Mouse (Mus musculus) retina, postnatal 1 day (tissue): ENCODE results near the gene Cela2a.
A peak's percentile ranks its signal among the peaks of the same experiment; 100 is the strongest.
"Not testable (repeated sequence)": the region's sequence is repeated elsewhere in the genome, so short reads cannot be mapped to it uniquely, and the experiment has no call there.

Experiments
- DNase-seq: peaks from one replicate; pipeline ENCODE4 v3.0.0-alpha.2; 2012

Cela2a gene

GRCm38 (mm10) chr4:141796356-141796755 is 29.6 kb downstream of the Cela2a start:
- no peak for DNase-seq

GRCm38 (mm10) chr4:141794152-141794535 is 31.8 kb downstream of the Cela2a start:
- no peak for DNase-seq

DNA sequence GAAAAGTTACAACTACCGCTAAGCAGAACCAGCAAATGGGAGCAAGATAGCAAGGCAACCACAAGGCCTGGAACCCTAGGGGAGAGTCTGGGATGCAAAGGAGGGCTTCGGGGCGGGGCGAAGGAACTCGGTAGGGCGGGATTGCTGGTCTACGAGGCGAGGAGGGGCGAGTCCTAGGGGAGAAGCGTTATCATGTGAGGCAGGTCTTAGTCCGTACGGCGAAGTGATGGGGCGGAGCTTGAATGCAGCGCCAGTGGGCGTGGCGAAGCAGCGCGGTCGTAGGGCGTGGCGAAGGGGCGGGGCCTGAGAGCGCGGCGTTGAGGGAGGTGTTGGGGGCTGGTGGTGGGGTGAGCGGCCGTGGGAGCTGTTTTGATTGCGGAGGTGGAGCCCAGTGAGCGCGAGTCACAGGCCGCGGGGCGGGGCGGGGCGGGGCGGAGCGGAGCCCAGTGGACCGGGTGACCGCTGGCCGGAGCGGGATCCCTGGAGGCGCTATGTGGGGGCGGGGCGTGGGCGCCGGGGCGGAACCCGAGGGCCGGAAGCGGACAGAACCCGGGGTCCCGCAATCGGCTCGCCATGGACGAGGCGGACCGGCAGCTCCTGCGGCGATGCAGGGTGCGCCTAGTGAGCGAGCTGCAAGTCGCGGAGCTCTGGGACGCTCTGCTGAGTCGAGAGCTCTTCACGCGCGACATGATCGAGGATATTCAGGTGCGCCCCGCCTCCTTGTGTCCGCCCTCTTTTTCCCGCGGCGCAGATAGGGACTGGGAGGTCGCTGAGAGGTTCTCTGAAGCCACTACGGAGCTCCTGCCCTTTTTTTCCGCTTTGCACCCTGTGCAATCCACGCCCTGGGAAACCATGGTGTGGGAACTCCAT is 32.4 kb downstream of the Cela2a start, which contains the start of gene Casp9:
TSS of gene Casp9 (plus strand) at position 331 of the 870 bp plus-strand sequence.
- DNase-seq, result peak; percentile 98

DNA sequence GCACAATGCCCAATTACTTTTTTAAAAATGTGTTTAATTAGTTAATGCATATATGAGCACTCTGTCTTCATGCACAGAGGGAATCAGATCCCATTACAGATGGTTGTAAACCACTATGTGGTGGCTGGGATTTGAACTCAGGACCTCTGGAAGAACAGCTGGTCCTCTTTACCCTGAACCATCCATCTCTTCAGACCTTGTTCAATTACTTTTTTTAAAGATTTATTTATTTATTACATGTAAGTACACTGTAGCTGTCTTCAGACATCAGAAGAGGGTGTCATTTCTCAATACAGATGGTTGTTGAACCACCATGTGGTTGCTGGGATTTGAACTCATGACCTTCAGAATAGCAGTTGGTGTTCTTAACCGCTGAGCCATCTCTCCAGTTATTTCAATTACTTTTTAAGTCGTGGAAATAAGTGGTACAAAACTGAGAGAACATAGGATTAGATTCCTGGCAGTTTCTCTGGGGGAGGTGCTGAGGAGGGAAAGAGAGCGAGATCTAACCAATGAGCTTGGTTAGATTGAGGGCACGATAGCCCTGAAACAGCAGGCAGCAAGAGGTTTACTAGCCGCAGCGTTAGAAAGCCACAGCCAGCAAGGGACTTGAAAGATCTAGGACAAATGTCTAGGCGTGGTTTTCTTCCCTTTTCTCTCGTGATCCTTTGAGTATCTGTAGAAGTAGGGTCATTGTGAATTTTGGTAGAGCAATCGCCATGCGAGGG is 33.2 kb downstream of the Cela2a start:
- DNase-seq, result no peak

- DNase-seq, result no peak
Measured at GRCm38 (mm10) chr4:141791951-141792350, 34.0 kb downstream of the Cela2a start.

DNA sequence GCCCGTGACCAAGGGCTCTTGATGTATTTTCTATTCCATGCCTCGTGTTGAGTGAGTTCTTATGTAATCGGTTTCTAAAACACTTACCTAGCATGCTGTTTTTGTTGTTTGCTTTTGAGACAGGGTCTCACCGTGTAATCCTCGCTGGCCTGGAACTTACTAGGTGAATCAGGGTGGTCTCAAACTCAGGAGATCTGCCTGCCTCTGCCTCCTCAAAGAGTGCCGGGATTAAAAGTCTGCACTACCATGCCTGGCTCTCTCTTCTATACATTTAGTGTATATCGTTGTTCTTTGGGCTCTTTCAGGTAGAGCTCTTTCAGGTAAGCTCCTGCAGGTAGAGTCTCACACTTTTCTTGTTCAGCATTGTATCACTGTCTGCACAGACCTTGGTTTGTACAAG is 34.5 kb downstream of the Cela2a start:
- DNase-seq, result no peak

- DNase-seq, result peak; percentile 100
Measured at GRCm38 (mm10) chr4:141790524-141790990, 35.4 kb downstream of the Cela2a start, which contains the start of gene Dnajc16. Gene Dnajc16 (minus strand): TSS chr4:141790931.

GRCm38 (mm10) chr4:141789564-141790218 is 36.3 kb downstream of the Cela2a start:
- no peak for DNase-seq

- DNase-seq, result no peak
Measured at GRCm38 (mm10) chr4:141787462-141787861, 38.5 kb downstream of the Cela2a start.

DNA sequence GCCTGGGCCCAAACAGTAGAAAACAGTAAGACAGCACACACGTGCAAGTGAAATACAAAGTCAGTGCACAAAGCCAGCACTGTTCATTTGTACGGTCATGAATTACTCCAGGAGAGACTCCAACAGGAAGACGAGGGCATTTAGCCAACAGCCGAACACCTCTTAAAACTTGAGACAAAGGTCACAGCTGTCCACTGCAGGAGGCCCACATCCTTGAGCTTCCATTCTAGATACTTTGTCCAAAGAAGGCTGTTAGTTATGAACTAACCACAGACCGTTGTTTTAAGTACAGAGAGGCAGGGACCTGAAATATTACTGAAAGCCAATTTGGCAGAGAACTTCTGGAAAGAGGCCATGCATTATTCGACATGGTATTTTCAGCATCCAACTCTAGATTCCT is 38.9 kb downstream of the Cela2a start:
- no peak for DNase-seq

GRCm38 (mm10) chr4:141786141-141786540 is 39.8 kb downstream of the Cela2a start:
- no peak for DNase-seq

GRCm38 (mm10) chr4:141784835-141785234 is 41.1 kb downstream of the Cela2a start:
- no peak for DNase-seq

GRCm38 (mm10) chr4:141781201-141781985 is 44.6 kb downstream of the Cela2a start:
- DNase-seq, result no peak

GRCm38 (mm10) chr4:141779828-141780227 is 46.1 kb downstream of the Cela2a start:
- DNase-seq, result no peak

GRCm38 (mm10) chr4:141773019-141773418 is 52.9 kb downstream of the Cela2a start:
- DNase-seq, result not testable (repeated sequence)

DNA sequence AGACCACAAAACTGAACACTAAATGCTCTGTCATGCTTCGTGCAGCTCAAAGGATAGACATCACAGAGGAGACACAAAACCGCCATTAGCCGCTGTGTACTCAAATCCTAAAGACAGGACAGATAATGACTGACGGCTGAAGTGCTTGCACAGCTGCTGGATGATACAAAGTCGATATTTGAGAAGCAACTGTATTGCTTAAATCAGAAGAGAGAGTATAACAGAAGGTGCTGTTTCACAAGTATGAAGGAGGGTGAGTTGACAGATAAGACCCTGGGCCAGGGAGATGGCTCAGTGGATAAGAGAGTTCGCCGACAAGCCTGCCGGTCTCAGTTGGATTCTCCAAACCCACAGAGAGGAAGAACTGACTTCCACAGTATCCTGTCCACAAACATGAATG is 54.1 kb downstream of the Cela2a start:
- no peak for DNase-seq

DNA sequence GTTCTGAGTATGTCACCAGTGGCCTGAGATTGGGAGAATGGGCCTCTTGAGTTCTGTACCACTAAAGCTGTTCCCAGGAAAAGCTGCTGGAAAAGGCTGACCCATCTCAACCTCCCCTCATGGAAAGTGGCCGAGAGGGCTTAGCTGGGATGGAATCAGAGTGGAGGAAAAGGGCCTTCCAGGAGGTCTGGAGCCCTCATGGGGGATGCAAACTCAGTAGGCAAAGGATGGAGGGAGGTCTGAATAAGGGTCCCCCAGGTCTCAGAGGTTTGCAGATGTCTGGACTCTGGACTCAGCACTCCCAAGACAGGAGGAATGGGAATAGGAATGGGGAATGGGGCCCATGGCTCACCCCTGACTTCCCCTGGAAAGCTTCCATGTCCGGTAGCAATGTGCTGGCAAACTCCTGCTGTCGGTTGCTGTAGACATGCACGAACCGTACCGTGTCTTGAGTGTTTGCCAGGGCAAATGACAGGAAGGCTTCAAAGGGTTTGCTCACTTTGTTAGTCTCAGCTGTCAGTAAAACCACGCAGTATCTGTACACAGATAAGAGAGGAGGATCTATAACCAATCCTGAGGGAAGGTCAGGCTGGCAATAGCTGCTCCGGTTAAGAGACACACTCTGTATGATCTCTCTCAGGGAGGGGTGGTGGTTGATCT is 56.3 kb downstream of the Cela2a start:
- no peak for DNase-seq

DNA sequence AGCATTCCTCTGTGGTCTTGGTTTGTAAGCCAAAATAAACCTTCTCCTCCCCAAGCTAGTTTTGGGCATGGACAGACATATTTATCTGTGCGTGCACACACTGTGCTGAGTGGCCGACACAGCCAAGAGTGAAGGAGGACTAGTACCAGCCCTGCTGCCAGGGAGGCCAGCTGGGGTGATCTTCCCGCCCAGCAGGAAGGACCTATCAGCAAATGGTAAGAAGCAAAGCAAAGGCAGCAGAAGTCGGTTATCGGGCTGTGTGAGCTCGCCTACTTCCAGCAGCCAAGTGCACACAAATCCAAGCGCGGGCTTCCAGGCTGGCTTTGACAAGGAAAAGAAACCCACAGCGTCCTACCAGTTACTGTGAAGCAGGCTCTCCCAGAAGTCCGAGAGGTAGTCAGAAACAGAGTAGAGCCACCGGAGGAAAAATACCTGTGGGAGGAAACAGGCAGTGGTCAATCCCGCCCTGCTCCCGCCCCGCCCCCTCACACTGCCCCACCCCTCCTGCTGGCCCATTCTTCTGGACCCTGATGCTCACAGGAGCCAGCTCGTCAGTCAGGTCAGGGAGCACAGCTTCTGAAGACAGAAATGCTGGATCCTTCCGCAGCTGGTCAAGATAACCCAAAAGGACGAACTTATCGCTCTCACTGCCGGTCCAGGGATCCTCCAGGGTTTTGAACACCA is 58.5 kb downstream of the Cela2a start:
- DNase-seq, result no peak

DNA sequence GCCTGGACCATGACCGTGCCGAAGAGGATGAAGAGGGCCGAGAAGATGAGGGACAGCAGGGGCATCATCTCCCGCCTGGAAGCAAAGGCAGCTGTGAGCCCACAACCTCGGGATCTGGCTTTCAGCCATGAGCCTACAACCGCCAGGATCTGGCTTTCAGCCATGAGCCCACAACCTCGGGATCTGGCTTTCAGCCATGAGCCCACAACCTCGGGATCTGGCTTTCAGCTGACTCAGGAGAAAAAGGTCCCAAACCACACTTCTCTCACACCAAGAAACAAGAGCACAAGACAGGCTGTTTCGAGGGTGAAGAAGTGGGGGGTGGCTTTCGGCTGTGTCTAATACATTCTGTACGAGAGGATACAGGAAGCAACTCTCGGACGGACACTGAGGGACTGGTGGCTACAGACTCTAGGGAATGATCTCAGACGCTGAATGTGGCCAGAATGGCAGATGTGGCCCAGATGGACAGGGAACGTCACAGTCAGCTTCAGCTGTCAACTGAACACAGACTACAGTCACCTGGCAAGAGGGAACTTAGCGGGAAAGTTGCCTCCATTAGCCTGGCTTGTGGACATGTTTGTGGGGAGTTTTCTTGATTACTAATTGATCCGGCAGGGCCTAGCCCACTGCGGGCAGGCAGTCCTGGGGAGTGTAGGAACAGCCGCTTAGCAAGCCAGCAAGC is 59.1 kb downstream of the Cela2a start:
- peak; percentile 50 for DNase-seq

DNA sequence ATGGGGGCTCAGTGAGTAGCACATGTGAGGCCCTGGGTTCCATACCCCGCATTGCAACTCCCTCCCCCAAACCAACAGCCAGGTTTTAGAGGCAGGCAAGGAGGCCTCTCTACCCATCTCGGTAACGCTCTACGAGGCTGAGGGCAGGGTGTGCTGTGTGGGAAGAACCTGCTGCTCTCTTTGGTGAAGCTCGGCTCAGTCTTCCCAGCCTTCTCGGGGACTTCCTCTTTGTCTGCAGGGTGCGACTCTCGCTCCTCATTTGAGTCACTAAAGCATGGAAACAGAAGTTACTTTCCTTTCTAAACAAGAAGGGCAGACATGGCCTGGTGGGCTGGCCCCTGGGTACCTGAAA is 59.7 kb downstream of the Cela2a start:
- no peak for DNase-seq

- no peak for DNase-seq
Measured at GRCm38 (mm10) chr4:141765008-141765407, 61.0 kb downstream of the Cela2a start.
